Mouse (Mus musculus): ENCODE measurements around the gene Sv2c.

Sv2c gene

GRCm38 (mm10) chr13:95944621-95945020 is 187.8 kb downstream of the Sv2c start:
- DNase-seq (ENCODE audit: low read depth, low spot score) = no peak

GRCm38 (mm10) chr13:95943919-95944318 is 188.5 kb downstream of the Sv2c start:
- no peak for DNase-seq (ENCODE audit: low read depth, low spot score)

GRCm38 (mm10) chr13:95942587-95942986 is 189.8 kb downstream of the Sv2c start:
- no peak for DNase-seq (ENCODE audit: low read depth, low spot score)

- DNase-seq (ENCODE audit: low read depth, low spot score) = no peak
Measured at GRCm38 (mm10) chr13:95941861-95942260, 190.5 kb downstream of the Sv2c start.

- no peak for DNase-seq (ENCODE audit: low read depth, low spot score)
Measured at GRCm38 (mm10) chr13:95940811-95941210, 191.6 kb downstream of the Sv2c start.

- no peak for DNase-seq (ENCODE audit: low read depth, low spot score)
Measured at GRCm38 (mm10) chr13:95924201-95924621, 208.2 kb downstream of the Sv2c start.

GRCm38 (mm10) chr13:95922626-95923025 is 209.8 kb downstream of the Sv2c start:
- no peak for DNase-seq (ENCODE audit: low read depth, low spot score)

GRCm38 (mm10) chr13:95918624-95919284 is 213.6 kb downstream of the Sv2c start:
- no peak for DNase-seq (ENCODE audit: low read depth, low spot score)

GRCm38 (mm10) chr13:95913046-95913406 is 219.4 kb downstream of the Sv2c start:
- DNase-seq (ENCODE audit: low read depth, low spot score) = no peak

- no peak for DNase-seq (ENCODE audit: low read depth, low spot score)
Measured at GRCm38 (mm10) chr13:95912157-95913045, 220.0 kb downstream of the Sv2c start.

GRCm38 (mm10) chr13:95910270-95910669 is 222.1 kb downstream of the Sv2c start:
- no peak for DNase-seq (ENCODE audit: low read depth, low spot score)

- no peak for DNase-seq (ENCODE audit: low read depth, low spot score)
Measured at GRCm38 (mm10) chr13:95909244-95909643, 223.1 kb downstream of the Sv2c start.
